Mouse (Mus musculus) spleen, adult 18-20 months (tissue): Measurements from ENCODE around the gene Mpc2.

Source experiments
- DNase-seq, 2 experiments: peaks; one replicate each; pipeline ENCODE4 v3.0.0; 2022; ENCODE audit warnings: mixed read lengths in 2 of 2

Gene Mpc2

GRCm38 (mm10) chr1:165460360-165460800 lies at the start of gene Mpc2, which contains the start of gene Dcaf6:
Mpc2 (plus strand) TSS chr1:165460637.
Dcaf6 (minus strand) TSS chr1:165460475.
- peak; percentile 100 for DNase-seq

GRCm38 (mm10) chr1:165421357-165421915 lies 39.0 kb upstream of the Mpc2 start:
- DNase-seq: no peak

GRCm38 (mm10) chr1:165426254-165426653 lies 34.2 kb upstream of the Mpc2 start:
- no peak for DNase-seq

GRCm38 (mm10) chr1:165432883-165433282 lies 27.6 kb upstream of the Mpc2 start:
- DNase-seq: no peak

GRCm38 (mm10) chr1:165438289-165439021 lies 22.0 kb upstream of the Mpc2 start:
- DNase-seq: no peak

- no peak for DNase-seq
Observed at GRCm38 (mm10) chr1:165440788-165441187, 19.6 kb upstream of the Mpc2 start.

GRCm38 (mm10) chr1:165441201-165441600 lies 19.2 kb upstream of the Mpc2 start:
- no peak for DNase-seq

- DNase-seq: no peak
Observed at GRCm38 (mm10) chr1:165441719-165442118, 18.7 kb upstream of the Mpc2 start.

GRCm38 (mm10) chr1:165459041-165459502 lies 1.4 kb upstream of the Mpc2 start:
- DNase-seq: no peak

GRCm38 (mm10) chr1:165459503-165460181 lies 795 bp upstream of the Mpc2 start:
- peak; percentile 42 to 58 for DNase-seq

- peak; percentile 99 for DNase-seq
Observed at GRCm38 (mm10) chr1:165460801-165461377, 452 bp downstream of the Mpc2 start.

GRCm38 (mm10) chr1:165461681-165462080 lies 1.2 kb downstream of the Mpc2 start:
- no peak for DNase-seq

GRCm38 (mm10) chr1:165462861-165463260 lies 2.4 kb downstream of the Mpc2 start:
- no peak for DNase-seq

GRCm38 (mm10) chr1:165464574-165464973 lies 4.1 kb downstream of the Mpc2 start:
- no peak for DNase-seq

GRCm38 (mm10) chr1:165468971-165469370 lies 8.5 kb downstream of the Mpc2 start:
- DNase-seq: no peak

- no peak for DNase-seq
Observed at GRCm38 (mm10) chr1:165469717-165470116, 9.3 kb downstream of the Mpc2 start.

GRCm38 (mm10) chr1:165471490-165471889 lies 11.1 kb downstream of the Mpc2 start:
- no peak for DNase-seq

- no peak for DNase-seq
Observed at GRCm38 (mm10) chr1:165484688-165485233, 24.3 kb downstream of the Mpc2 start, which contains the start of gene Adcy10. Adcy10 (plus strand) TSS chr1:165485183.

GRCm38 (mm10) chr1:165486108-165486507 lies 25.7 kb downstream of the Mpc2 start:
- no peak for DNase-seq

GRCm38 (mm10) chr1:165489197-165489596 lies 28.8 kb downstream of the Mpc2 start:
- DNase-seq: no peak

- DNase-seq: no peak
Observed at GRCm38 (mm10) chr1:165498856-165499255, 38.4 kb downstream of the Mpc2 start.

- peak in 1 of 2 experiments; percentile 31 for DNase-seq
Observed at GRCm38 (mm10) chr1:165503307-165504024, 43.0 kb downstream of the Mpc2 start.
